8 mouse cellular contexts compared by ENCODE assay signal in the genomic region with DNA sequence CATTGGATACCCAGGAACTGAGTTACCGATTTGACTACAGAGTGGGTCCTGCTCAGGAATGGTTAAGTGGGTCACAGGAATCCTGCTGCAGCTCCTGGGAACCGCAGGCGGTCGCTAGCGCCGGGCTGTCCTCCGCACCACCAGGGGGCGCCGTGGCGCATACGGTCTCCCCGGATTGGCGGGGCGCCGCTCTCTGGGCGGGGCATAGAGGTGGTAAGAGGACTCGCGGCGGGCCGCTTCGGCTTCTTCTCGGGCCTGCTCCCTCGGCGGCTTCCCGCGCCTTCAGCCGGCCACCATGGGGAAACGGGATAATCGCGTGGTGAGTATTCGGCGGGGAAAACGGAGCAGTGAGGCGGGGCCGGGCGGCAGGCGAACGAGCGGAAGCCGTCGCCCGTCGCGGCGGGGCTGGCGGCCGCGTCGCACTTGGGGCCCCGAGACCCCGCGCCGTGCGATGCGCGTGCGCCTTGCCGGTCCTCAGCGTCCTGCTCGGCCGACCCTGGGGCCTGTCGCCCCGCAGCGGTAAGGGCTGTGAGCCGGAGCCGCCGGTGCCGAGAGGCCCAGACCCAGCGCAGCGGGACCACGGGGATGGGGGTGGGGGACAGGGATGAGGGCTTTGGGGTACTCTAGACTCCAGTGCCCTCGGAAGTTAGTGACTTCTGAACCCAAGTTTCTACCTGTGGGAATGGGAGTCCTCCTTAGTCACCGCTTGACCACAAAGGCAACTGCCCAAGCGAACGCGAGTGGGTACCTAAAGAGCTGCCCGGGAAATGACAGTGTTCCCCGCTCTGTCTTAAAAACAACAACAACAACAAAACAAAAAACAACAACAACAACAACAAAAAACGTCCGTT. TPM values are rescaled to one million over a fixed set of nuclear protein-coding genes. Genes with fewer than 3 reads are reported as not detected.
A peak's percentile ranks its signal among the peaks of the same experiment; 100 is the strongest.
DNase-seq lines count a peak whose midpoint lies in the region; ATAC-seq lines count a peak whose summit lies in the region.

Gene Fam133b (plus strand): TSS at position 205 of the 851 bp plus-strand sequence.

- peak; percentile 90 for ATAC-seq in common myeloid progenitor, adult 5-6 weeks (replicated peaks; ENCODE audit: low read depth, poor library complexity, severe bottlenecking)
- ATAC-seq in megakaryocyte progenitor cell, adult 5-6 weeks (replicated peaks; ENCODE audit: poor library complexity) = peak; percentile 97

- peak; percentile 97 for DNase-seq in ZHBTc4 (ENCODE audit: low read depth, low spot score)
- peak; percentile 91 to 92 for DNase-seq in gastrocnemius, adult 8-10 months (ENCODE audit: low spot score in 2 of 2)
- DNase-seq in induced T-regulatory cell, adult 2 months (ENCODE audit: low read depth) = peak; percentile 95
- DNase-seq in left cerebral cortex, adult 9 months (ENCODE audit: low spot score in 2 of 2) = peak; percentile 77 to 96
- DNase-seq in right cerebral cortex, postnatal 14 days = peak; percentile 99
- DNase-seq in urinary bladder, postnatal 36 days (ENCODE audit: low spot score in 2 of 2) = peak; percentile 95 to 96

RNA-seq across cellular contexts. Expression of gene Fam133b, which starts in this region (rescaled TPM):
- total RNA-seq in common myeloid progenitor, adult 5-6 weeks (2017) = 168 and 180 TPM in 2 replicates
- total RNA-seq in gastrocnemius, adult 8-10 months (2022) = 10 to 100 TPM; 10.4 to 12.6 (median 10.5) TPM
- total RNA-seq in megakaryocyte progenitor cell, adult 5-6 weeks (2015) = 82.1 and 105 TPM in 2 replicates
- total RNA-seq in megakaryocyte progenitor cell, adult 5-6 weeks (2017) = 98.5 and 129 TPM in 2 replicates

Comparison
In these comparisons a context has a peak if more than half of its experiments do, and no peak if none do; other contexts are left out.
1. Peak in every context shown above with its lines: DNase-seq and ATAC-seq.
2. RNA of gene Fam133b (total RNA-seq): 168 to 180 TPM in common myeloid progenitor, adult 5-6 weeks and 82.1 to 129 TPM in megakaryocyte progenitor cell, adult 5-6 weeks; 10.4 to 12.6 TPM in gastrocnemius, adult 8-10 months; every median in the first group is over 4 times any median in the second.